Mouse (Mus musculus) intestine, embryonic 14.5 days (tissue): ENCODE measurements around the gene Dpy30. TPM values are rescaled to one million over a fixed set of nuclear protein-coding genes. Genes with fewer than 3 reads are reported as not detected.

ENCODE experiments used
- ATAC-seq: fragments of 200-750 bp; cut with Nextera tagmentation; replicated peaks from 2 replicates; pipeline ENCODE4 v1.8.0; 2017; ENCODE audit warnings: low read depth, moderate number of reproducible peaks, moderate TSS enrichment, moderate library complexity; ENCODE audit not compliant: low FRiP score, low TSS enrichment
- DNase-seq: peaks from one replicate; pipeline ENCODE4 v3.0.0-alpha.2; 2018; ENCODE audit warnings: low spot score
- H3K27ac ChIP-seq: fragments of 300-500 bp; sonication (generic); 2 replicates; pipeline ENCODE4 v1.5.1; 2014; ENCODE audit warnings: low read depth, mild to moderate bottlenecking, control low read depth
- H3K27me3 ChIP-seq: fragments of 300-500 bp; sonication (generic); replicated peaks from 2 replicates; pipeline ENCODE4 v1.6.1; 2014; ENCODE audit warnings: low read length, control low read depth; ENCODE audit not compliant: control insufficient read depth, insufficient read depth
- H3K36me3 ChIP-seq: fragments of 300-500 bp; sonication (generic); 2 replicates; pipeline ENCODE4 v1.6.1; 2014; ENCODE audit warnings: low read length, control low read depth; ENCODE audit not compliant: control insufficient read depth, insufficient read depth
- H3K4me1 ChIP-seq: fragments of 300-500 bp; sonication (generic); replicated peaks from 2 replicates; pipeline ENCODE4 v1.6.1; 2014; ENCODE audit warnings: low read length, control low read depth, mixed read lengths; ENCODE audit not compliant: control insufficient read depth, insufficient read depth
- H3K4me2 ChIP-seq: fragments of 300-500 bp; sonication (generic); 2 replicates; pipeline ENCODE4 v1.6.1; 2014; ENCODE audit warnings: low read length
- H3K4me3 ChIP-seq: fragments of 300-500 bp; sonication (generic); 2 replicates; pipeline ENCODE4 v1.5.1; 2014; ENCODE audit warnings: low read depth, low read length, control low read depth, mixed read lengths
- H3K9ac ChIP-seq: fragments of 300-500 bp; sonication (generic); 2 replicates; pipeline ENCODE4 v1.6.1; 2014; ENCODE audit warnings: mild to moderate bottlenecking, low read length
- H3K9me3 ChIP-seq: fragments of 300-500 bp; sonication (generic); 2 replicates; pipeline ENCODE4 v1.6.1; 2016; ENCODE audit warnings: low read length, control low read depth; ENCODE audit not compliant: control insufficient read depth
- WGBS: fragments of 180-500 bp; shearing (Covaris S2); extraction: QIAGEN DNeasy Blood & Tissue Kit; methylation state at CpG from one replicate; pipeline ENCODE4 v1.1.7; 2014; 5-methylcytosine and 5-hydroxymethylcytosine counted together
- polyA plus RNA-seq: library from polyadenylated mRNA; unstranded; fragments of >200 nt; fragmentation: Nextera tagmentation; extraction: Ambion mirVana; gene quantifications from 2 replicates; pipeline ENCODE4 v1.2.1, GENCODE M21; 2014

The Dpy30 gene
- polyA plus RNA-seq, 1 experiment from 2014 or later: 242 TPM

GRCm38 (mm10) chr17:74322400-74323054 is 1.2 kb downstream of the Dpy30 start:
- Histone ChIP-seq H3K27me3 (no peaks in the 10 kb centered on the region), H3K27ac (no peak overlapping the region), H3K4me3 (no peak overlapping the region), H3K4me1 (no peaks in the 10 kb centered on the region), H3K9ac (no peak overlapping the region), H3K9me3 (no peaks in the 10 kb centered on the region), H3K4me2 (no peak overlapping the region), H3K36me3 (no peaks in the 10 kb centered on the region)
- DNase-seq (no peak), ATAC-seq (no peak)
- WGBS: 58% methylated on average over 5 of the region's 5 CpGs

- 92% methylated on average over 6 of the region's 6 CpGs for WGBS
- H3K27me3 ChIP-seq: no peaks in the 10 kb centered on the region
- 0 out of 2 replicates have a peak, but pooled peaks cover 5% of the 10 kb centered on the region for H3K36me3 ChIP-seq
- peaks cover 10% of the 10 kb centered on the region for H3K4me1 ChIP-seq
- H3K4me3 ChIP-seq: no peak overlapping the region
- no peak for DNase-seq
- H3K4me2 ChIP-seq: no peak overlapping the region
- H3K9me3 ChIP-seq: no peaks in the 10 kb centered on the region
- ATAC-seq: no peak
- no peak overlapping the region for H3K9ac ChIP-seq
- H3K27ac ChIP-seq: no peak overlapping the region
Observed at GRCm38 (mm10) chr17:74318721-74319120, 5.0 kb downstream of the Dpy30 start.

- WGBS: under 1% methylated on average over 48 of the region's 48 CpGs
- ATAC-seq (peak; percentile 95), DNase-seq (peak; percentile 93)
- no peaks in the 10 kb centered on the region for H3K9me3 ChIP-seq
- H3K36me3 ChIP-seq: peaks cover 17% of the 10 kb centered on the region; the same call in 1 of the 2 replicates
- H3K27ac ChIP-seq: peak overlapping the region; percentile 87
- H3K9ac ChIP-seq: peak overlapping the region; percentile 53
- peak overlapping the region; percentile 67 for H3K4me3 ChIP-seq
- H3K4me2 ChIP-seq: peak overlapping the region; percentile 61
- no peaks in the 10 kb centered on the region for H3K27me3 ChIP-seq
- H3K4me1 ChIP-seq: peaks cover 10% of the 10 kb centered on the region
Observed at GRCm38 (mm10) chr17:74316309-74316863, 7.4 kb downstream of the Dpy30 start.

DNA sequence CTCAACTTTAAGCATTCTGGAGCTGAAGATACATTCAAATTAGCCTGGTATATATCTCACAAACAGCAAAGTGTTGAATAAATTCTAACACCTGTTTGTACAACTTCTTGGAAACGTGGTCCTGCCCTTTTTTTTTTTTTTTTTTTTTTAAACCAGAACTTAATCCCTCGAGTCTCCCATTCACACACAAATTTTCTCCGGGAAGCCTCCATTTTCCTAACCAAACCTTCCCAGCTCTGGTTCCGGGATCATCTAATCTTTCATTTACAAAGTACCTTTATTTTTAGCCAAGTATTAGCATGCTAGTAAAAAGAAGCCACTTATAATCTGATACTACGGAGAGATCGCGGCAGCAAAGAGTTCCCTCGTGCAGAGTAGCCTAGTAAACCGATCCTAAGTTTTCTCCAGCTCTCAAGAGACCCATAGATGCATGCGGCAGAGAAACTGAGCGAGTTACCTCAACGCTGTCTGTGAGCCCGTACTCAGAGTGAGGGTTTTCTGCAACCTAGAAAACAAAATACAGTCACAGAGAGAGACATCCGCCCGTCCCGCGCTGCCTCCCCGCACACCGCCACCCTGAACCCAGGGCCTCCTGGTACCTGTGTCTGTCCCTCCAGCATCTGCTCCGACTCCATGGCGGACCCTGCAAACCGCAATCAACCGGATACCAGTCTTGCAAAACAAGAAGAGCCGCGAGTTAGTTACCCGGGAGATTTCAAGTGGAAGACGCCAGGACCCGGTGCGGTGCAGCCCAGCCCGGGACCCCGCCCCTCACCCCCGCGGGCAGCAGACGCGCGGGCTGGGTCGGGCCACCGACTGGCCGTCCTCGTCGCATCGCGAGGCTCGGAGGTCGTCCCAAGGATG is 8.1 kb downstream of the Dpy30 start:
- peak overlapping the region; percentile 53 for H3K9ac ChIP-seq
- WGBS: under 1% methylated on average over 45 of the region's 45 CpGs
- H3K4me1 ChIP-seq: peaks cover 10% of the 10 kb centered on the region

DNA sequence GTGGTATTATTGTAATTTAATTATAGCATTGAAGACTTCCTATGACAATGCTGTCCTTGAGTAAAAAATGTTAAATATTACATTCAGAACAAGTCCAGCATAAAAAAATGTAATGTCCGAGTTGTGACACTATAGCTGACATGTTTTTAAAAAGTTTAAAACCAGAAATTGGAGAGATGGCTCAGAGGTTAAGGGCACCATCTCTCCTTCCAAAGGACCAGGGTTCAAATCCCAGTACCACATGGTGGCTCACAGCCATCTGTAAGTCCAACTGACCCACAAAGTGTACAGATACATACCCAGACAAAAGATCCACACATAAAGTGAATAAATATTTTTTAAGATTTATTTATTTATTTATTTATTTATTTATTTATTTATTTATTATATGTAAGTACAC is 17.7 kb downstream of the Dpy30 start:
- Histone ChIP-seq H3K4me1 (no peaks in the 10 kb centered on the region), H3K27me3 (no peaks in the 10 kb centered on the region), H3K9me3 (no peaks in the 10 kb centered on the region), H3K4me3 (no peak overlapping the region), H3K27ac (no peak overlapping the region), H3K36me3 (peaks cover 56% of the 10 kb centered on the region), H3K9ac (no peak overlapping the region), H3K4me2 (no peak overlapping the region)
- ATAC-seq (no peak), DNase-seq (no peak)
- 96% methylated on average over 1 of the region's 1 CpGs for WGBS

More for the DNA sequence above, 8.1 kb downstream of the Dpy30 start:
- Histone ChIP-seq H3K36me3 (peaks cover 17% of the 10 kb centered on the region; the same call in 1 of the 2 replicates), H3K9me3 (no peaks in the 10 kb centered on the region), H3K27ac (peak overlapping the region; percentile 87), H3K27me3 (no peaks in the 10 kb centered on the region), H3K4me3 (peak overlapping the region; percentile 67), H3K4me2 (peak overlapping the region; percentile 61)
- no peak for ATAC-seq
- DNase-seq: no peak

DNA sequence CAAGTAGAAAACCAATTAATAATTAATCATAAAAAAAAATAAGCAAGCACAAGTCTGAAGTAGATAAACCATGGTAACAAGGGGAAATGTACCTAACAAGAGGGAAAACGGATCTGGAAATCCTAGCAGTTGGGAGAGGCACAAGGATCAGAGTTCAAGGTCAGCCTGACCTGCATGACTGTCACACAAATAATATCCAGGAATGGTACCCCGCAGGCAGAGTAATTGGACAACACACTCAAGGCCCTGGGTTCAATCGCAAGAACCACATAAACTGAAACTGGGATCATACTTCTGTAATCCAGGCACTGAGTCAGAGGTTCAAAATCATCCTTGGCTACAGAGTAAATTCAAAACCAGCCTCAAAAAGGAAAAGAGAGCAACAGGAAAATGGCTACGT is 18.1 kb downstream of the Dpy30 start:
- Histone ChIP-seq H3K4me3 (no peak overlapping the region), H3K27ac (no peak overlapping the region), H3K9ac (no peak overlapping the region), H3K36me3 (peaks cover 60% of the 10 kb centered on the region), H3K27me3 (no peaks in the 10 kb centered on the region), H3K4me2 (no peak overlapping the region), H3K4me1 (no peaks in the 10 kb centered on the region), H3K9me3 (no peaks in the 10 kb centered on the region)
- DNase-seq (peak; percentile 45), ATAC-seq (no peak)
- WGBS: 91% methylated on average over 4 of the region's 4 CpGs

GRCm38 (mm10) chr17:74304060-74304459 is 19.7 kb downstream of the Dpy30 start:
- H3K36me3 ChIP-seq: peaks cover 64% of the 10 kb centered on the region
- no peak overlapping the region for H3K27ac ChIP-seq
- H3K4me2 ChIP-seq: no peak overlapping the region
- H3K4me1 ChIP-seq: no peaks in the 10 kb centered on the region
- H3K4me3 ChIP-seq: no peak overlapping the region
- no peak overlapping the region for H3K9ac ChIP-seq
- no peaks in the 10 kb centered on the region for H3K27me3 ChIP-seq
- no peak for ATAC-seq
- DNase-seq: peak; percentile 32
- no peaks in the 10 kb centered on the region for H3K9me3 ChIP-seq
- 92% methylated on average over 4 of the region's 4 CpGs for WGBS

GRCm38 (mm10) chr17:74300089-74300488 is 23.7 kb downstream of the Dpy30 start:
- 94% methylated on average over 5 of the region's 5 CpGs for WGBS
- H3K9me3 ChIP-seq: no peaks in the 10 kb centered on the region

More at GRCm38 (mm10) chr17:74300089-74300488, 23.7 kb downstream of the Dpy30 start:
- ATAC-seq (no peak), DNase-seq (no peak)
- Histone ChIP-seq H3K4me2 (no peak overlapping the region), H3K4me1 (no peaks in the 10 kb centered on the region), H3K4me3 (no peak overlapping the region), H3K9ac (no peak overlapping the region), H3K36me3 (peaks cover 40% of the 10 kb centered on the region), H3K27me3 (no peaks in the 10 kb centered on the region), H3K27ac (no peak overlapping the region)
